Mouse (Mus musculus): Measurements from ENCODE around the gene Oprl1.
A peak's percentile ranks its signal among the peaks of the same experiment; 100 is the strongest.

Gene Oprl1

DNA sequence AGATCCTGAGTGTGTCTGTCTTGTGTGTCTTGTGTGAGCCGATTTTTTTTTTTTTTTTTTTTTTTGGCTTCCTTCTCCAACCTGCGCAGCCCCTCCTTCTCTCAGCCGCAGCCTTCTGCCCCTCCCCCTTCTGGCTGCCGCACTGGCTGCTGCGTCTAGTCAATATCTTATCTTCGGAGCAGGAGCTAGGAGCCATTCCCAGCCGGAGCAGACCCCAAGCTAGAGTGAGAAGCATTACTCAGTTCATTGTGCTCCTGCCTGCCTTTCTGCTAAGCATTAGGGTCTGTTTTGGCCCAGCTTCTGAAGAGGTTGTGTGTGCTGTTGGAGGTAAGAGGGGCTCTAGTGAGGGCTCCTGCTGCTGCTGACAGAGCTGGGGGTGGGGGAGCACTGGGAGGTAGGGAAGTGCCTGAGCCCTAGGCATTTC lies at the start of gene Oprl1:
TSS of gene Oprl1 (plus strand) at position 114 of the 424 bp plus-strand sequence.
- no peak for DNase-seq (ENCODE audit: low spot score)

DNA sequence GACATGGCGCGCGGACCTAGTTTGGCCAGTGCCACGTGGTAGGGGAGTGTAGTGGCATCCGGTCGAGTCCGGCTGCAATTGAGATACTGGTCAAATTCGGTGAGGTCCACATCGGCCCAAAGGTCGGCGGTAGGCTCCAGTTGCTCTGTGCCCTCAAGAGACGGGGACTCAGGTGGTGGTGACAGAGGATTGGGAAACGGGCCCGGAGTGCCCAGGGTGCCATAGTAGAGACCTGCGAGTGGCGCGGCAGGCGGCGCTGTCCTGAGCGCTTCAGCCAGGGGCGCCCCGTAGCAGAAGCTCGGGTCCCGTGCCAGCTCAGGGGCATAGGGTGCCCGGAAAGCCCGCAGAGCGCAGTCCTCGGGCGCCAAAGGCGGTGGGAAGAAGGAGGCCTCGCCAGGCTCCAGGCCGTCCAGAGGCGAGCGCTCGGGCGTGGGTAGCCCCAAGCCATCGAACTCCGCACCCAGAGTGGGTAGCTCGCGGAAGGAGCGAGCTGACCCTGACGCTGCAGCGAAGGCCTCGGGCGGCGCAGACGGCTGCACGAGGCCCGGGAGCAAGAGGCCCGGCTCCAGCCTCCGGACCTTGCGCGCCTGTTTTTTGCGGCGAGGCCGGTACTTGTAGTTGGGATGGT lies 44.4 kb upstream of the Oprl1 start:
- no peak for DNase-seq (ENCODE audit: low spot score)

GRCm38 (mm10) chr2:181670913-181671311 lies 43.9 kb upstream of the Oprl1 start:
- no peak for DNase-seq (ENCODE audit: low spot score)

DNA sequence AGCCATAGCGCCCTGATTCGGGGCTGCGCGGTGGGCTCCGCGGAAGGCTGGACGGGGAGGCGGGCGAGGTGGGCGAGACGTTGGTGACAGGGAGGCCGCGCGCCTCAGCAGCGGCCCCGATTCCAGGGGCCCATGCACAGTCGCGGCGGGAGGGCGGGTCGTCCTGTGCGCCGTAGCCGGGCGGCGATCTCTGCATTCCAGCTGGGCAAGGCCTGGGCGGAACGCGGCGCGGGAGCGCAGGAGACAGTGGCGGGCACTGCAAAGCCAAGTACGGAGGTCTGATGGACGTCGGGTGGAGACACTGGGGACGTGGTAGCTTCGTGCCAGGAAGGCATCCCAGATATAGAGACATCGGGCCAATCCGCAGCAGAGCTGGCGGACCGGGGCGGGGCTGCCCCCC lies 43.5 kb upstream of the Oprl1 start, which contains the start of gene Sox18:
TSS of gene Sox18 (minus strand) at position 315 of the 400 bp plus-strand sequence.
- no peak for DNase-seq (ENCODE audit: low spot score)

DNA sequence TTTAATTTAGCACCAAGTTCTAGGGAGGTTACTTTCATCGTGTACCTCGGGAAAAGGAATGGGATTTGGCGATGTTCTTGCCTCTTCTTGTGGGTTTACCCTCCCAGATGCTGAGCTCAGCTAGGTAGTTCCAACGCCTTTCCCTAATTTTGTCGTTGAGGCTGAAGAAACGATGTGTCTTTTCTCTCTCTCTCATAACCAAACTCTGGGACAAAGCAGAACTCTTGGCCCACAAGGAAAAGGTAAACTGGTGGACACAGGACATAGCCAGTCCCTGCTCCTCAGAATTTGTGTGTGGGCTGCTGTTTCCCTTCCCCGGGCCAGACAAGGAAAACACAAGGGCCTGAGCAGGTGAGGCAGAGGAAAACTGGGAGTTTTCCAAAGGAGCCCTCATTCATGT lies 42.8 kb upstream of the Oprl1 start:
- no peak for DNase-seq (ENCODE audit: low spot score)

DNA sequence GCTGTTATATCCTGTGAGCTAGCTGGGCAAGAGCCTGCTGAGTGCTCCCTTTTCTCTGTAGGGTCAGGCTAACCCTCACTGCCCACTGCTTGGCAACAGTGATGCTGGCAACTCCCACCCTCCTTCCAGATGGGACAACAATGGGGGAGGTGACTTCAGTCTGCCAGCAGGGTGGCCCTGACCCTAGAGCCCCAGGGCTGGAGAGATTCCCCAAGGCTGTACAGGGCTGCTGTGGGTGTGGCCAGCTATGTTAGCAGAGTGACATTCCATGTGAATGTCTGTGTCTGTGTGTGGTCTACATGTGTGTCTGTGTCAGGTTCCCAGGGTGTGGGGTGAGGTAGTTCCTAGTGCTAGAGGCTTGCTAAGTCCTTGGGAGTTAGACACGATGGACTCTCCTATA lies 41.3 kb upstream of the Oprl1 start:
- no peak for DNase-seq (ENCODE audit: low spot score)

GRCm38 (mm10) chr2:181674934-181675333 lies 39.9 kb upstream of the Oprl1 start:
- no peak for DNase-seq (ENCODE audit: low spot score)

DNA sequence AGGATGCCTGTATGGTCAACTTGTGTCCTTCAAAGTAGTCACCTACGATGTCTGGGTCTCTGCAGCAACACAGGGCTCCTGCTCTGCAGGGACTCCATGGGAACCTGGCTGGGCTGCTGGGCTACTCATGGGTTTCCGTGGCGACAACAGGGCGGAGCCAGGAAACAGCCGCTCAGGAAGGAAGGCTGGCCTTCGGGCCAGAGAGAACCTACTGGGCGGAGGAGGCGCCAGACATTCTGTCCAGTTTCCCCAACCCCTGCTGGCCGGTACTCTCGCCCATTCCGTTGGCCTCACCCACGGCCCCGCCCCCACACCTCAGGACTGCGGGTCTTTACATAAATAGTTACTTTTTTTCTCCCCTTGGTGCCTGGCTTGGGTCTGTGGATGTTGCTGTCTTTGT lies 39.4 kb upstream of the Oprl1 start:
- peak; percentile 57 for DNase-seq (ENCODE audit: low spot score)

- DNase-seq (ENCODE audit: low spot score), result no peak
These were observed 38.4 kb upstream of the Oprl1 start for GRCm38 (mm10) chr2:181676424-181676823.

- DNase-seq (ENCODE audit: low spot score), result no peak
These were observed 37.6 kb upstream of the Oprl1 start for GRCm38 (mm10) chr2:181677096-181677754.

DNA sequence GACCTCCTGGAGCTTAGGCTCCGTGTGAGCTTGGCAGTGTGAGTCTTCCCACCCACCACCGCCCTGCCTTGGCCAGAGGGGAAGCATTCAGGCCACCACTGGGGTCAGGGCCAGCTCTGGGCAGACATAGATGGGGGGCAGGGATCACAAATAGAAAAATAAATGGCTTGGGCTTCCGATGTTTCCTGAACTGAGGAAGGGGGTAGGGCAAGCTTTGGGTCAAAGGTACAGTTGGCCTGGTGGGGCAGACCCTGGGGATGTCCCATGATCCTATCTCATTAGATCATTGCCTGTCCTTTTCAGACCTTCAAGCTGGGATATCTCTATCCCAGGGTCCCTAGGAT lies 37.1 kb upstream of the Oprl1 start:
- DNase-seq (ENCODE audit: low spot score), result no peak

DNA sequence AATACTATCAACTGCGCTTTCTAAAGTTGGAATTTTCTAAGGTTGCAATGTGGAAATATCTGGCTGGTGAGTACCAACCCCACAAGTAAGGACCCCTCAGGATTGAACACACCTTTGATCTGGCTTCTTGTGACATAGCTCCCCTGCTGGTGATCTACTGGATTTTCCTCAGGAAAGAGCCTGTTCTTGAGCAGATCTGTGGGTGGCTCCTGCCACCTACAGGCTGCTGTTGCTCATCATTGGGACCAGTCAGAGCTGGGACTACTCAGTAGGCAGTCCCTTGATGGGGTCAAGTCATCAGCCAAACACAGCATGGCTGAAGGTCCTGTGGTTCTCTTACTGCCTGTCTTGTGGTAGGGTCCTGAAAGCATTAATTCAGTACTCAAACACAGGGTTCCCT lies 36.0 kb upstream of the Oprl1 start:
- DNase-seq (ENCODE audit: low spot score), result peak; percentile 75

- peak; percentile 75 for DNase-seq (ENCODE audit: low spot score)
These were observed 34.7 kb upstream of the Oprl1 start, which contains the start of gene Tcea2 for GRCm38 (mm10) chr2:181679951-181680715. Tcea2 (plus strand) TSS chr2:181680310.

DNA sequence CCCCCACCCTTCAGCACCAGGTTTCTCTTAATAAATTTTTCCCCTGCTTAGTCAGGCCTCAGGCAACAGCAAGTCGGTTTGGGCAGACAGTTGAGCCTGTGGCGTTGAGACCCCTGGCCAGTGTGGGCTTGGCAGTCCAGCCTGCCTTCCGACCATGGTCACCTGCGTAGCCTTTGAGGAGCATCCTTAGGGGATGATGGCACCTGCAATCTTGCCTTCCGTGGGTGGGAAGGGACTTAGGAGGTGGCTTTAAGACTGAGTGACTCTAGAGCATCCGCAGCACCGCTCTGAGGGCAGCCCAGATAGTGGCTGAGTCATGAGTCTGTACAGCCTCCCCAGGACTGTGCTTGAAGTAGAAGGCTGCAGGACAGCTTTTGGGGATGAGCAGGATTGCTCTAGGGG lies 34.1 kb upstream of the Oprl1 start:
- no peak for DNase-seq (ENCODE audit: low spot score)

DNA sequence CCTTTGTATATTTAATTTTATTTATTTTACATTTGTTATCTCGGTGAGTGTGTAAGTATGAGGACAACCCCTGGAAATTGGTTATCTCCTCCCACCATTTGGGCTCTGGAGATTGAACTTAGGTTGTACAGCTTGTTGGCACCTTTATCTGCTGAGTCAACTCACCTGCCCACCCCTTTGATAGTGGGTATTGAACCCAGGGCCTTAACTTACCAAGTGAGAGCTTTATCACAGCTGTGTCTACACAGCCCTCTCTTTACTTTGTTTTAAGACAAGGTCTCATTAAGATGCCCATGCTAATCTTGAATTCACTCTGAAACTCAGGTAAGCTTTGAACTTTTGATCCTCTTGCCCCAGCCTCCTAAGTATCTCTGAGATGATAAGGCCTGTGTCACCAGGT lies 32.8 kb upstream of the Oprl1 start:
- no peak for DNase-seq (ENCODE audit: low spot score)

DNA sequence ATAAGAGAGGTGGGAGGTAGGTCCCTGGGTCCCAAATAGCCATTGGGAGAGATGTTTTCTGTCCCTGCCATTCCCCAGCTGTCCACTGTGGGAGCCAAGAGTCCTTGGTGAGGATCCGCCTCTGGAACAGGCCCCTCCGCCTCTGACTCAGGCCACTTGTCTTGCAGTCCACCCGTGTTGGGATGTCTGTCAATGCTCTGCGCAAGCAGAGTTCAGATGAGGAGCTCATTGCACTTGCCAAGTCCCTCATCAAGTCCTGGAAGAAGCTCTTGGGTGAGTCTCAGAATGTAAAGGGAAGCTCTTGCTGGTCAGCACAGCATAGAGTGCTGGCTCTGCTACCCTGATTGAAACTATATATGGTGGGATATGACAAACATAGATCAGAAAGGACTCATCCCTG lies 31.4 kb upstream of the Oprl1 start:
- no peak for DNase-seq (ENCODE audit: low spot score)

GRCm38 (mm10) chr2:181684713-181685112 lies 30.1 kb upstream of the Oprl1 start:
- no peak for DNase-seq (ENCODE audit: low spot score)

DNA sequence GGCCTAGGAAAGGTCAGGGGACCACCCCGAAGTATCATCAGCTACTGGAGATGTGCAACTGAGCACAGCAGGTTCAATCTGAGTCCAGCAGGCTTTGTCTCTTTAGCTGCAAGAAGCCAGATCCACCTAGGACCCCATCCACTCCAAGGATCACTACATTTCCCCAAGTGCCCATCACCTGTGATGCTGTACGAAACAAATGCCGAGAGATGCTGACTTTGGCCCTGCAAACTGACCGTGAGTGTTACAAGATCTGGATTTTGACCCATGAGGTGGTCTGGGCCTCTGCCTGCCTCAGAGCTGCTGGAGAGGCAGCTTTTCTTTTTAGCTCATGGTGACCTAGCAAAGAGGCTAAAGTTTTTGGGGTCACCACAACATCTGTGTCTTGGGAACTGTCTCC lies 29.1 kb upstream of the Oprl1 start:
- no peak for DNase-seq (ENCODE audit: low spot score)

DNA sequence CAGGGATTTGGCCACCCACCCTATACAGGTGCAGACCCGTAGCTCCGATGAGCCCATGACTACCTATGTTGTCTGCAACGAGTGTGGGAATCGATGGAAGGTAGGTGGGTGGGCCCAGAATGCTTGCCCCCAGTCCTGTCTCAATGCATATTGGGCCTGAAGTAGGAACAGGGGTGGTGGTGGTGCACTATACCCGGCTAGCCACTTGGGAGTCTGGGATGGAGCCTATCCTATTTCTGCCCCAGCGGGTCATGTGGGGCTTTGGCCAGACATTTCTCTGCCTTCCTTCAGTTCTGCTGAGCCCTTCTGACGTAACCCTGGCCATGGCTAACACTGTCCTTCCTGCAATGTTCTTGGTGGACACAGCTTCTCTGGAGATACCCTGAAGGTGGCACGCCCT lies 27.2 kb upstream of the Oprl1 start:
- no peak for DNase-seq (ENCODE audit: low spot score)

GRCm38 (mm10) chr2:181689466-181690160 lies 25.2 kb upstream of the Oprl1 start:
- DNase-seq (ENCODE audit: low spot score), result no peak

DNA sequence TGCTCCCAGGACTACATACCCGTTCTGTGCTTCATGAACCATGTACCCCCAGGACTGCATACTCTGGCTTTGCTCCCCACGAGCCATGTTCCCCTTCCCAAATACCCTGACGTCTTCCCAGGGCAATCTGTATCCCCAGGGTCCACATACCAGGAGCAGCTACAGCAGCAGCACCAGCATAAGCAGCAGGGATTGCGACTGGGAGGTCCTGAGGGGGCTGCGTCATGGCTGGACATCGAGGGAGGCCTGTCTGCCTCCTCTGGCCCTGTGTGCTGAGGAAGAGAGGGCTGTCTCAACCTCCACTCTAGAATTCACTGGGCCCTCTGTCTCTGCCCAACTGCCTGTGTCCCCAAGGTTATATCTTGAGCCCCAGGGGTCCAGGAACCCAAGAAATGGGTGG lies 23.7 kb upstream of the Oprl1 start:
- DNase-seq (ENCODE audit: low spot score), result no peak

- DNase-seq (ENCODE audit: low spot score), result no peak
These were observed 23.2 kb upstream of the Oprl1 start for GRCm38 (mm10) chr2:181691571-181691970.

GRCm38 (mm10) chr2:181692304-181692703 lies 22.5 kb upstream of the Oprl1 start:
- no peak for DNase-seq (ENCODE audit: low spot score)
